Mouse (Mus musculus): ENCODE measurements at regions not wholly inside any gene's neighbourhood (a gene's known extent, or its start where the extent isn't known, plus 50 kb on each side); places are given as distances from the start of the nearest gene placed in this dataset.
"Not testable (repeated sequence)": the region's sequence is repeated elsewhere in the genome, so short reads cannot be mapped to it uniquely, and the experiment has no call there.

DNA sequence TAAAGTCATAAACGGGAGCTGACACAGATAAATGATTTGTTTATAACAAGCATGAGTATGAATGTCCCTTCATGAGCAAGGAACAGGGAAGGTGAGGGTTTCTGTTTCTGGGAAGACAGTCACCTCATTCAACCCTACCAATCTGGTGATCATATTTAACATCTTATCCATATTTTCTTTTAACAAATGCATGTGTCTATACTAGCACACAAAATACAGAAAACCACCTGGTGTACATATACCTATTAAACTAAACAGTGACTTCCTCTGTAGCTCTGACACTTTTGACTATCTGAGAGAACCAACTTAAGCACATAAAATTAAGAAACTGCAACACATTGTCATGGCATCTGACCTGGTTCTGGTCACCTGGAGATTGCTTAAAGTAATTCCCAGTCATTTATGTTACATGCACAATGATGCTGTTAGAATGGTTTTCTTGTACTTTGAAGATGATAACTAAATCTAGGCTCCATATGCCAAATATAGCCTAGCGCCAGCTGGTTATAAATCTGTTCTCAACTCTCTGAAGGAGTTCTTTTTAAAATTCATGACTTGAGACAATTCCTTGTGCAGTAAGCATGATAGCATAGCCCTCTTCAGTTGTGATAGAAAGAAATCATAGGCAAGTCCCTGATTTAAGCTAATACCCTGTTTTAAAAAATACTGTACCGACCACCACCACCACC lies 1163.6 kb upstream of the Tyrp1 start:
- Histone ChIP-seq H3K27ac (no peak overlapping the region), H3K4me1 (no peaks in the 10 kb centered on the region), H3K4me2 (no peak overlapping the region), H3K27me3 (no peaks in the 10 kb centered on the region), H3K4me3 (no peak overlapping the region), H3K9ac (no peak overlapping the region), H3K36me3 (ENCODE audit: poor library complexity, severe bottlenecking) (no peaks in the 10 kb centered on the region), H3K9me3 (replicated peaks) (no peaks in the 10 kb centered on the region)
- ATAC-seq, result peak; percentile 70; the same call in 1 of the 2 replicates
- WGBS, result 79% methylated on average over 3 of the region's 3 CpGs

DNA sequence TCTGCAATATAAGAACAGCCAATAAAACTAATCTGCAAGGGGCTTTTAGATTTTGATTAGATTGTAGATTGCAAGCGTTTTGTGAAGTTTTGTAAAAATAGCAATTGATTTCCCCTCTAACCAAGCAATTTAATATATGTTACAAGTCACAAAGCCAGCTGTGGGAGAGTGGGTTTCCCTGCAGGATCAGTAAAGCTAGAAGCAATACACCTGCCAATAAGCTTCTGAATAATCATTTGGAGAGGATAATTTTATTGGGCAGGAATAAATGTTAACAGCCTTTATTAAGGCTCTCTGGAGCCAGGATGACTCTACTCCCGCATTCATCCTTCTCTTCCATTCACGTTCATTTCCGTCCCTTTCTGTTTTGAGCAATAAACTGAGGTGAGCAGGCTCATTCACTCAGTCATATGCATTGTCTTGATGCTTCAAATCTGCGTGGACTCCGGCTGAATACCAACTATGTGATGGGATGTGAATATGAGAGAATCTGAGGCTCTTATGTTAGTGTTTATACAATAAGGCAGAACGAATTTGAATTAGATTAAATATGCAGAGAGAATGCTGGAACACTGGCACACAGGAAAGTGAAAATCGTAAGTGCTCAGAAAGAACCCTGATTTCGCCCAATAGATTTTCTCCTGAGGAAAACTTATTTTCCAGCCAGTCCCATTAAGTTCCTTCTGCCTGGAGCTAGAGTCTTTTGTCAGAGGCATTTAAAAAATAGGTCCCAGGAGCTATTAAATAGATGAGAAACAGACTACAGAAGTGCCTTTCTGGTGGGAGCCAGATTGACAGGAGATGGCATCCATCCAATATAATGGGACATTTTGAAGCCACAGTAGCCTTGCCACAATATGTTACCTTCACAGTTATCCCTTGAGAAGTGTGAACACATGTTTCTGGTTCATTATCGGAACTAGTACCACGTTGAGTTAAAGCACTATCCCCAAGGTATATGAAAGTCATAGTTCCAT lies 1138.8 kb upstream of the Tyrp1 start:
- no peak for ATAC-seq
- no peaks in the 10 kb centered on the region for H3K27me3 ChIP-seq

DNA sequence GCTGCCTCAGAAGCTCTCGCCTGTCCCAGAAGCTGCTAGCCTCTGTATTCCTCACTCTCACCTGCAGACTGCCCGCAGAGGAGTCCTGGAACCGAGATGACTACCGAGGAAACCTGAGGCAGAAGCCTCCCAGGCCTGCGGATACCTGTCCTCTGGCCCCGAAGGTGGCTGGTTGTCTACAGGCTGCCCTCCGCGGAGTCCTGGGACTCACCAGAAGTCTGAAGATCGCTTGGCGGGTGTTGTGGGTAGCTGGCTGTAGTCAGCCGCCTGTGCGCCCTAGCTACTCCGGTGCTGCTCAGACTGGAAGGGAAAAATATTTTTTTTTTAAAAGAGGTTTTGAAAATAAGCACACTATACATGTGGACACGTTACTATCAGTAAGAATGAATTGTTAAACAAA lies 1113.0 kb upstream of the Tyrp1 start:
- not testable (repeated sequence) for H3K9me3 ChIP-seq (replicated peaks); ATAC-seq; H3K4me2 ChIP-seq; H3K4me3 ChIP-seq; H3K27me3 ChIP-seq; H3K9ac ChIP-seq; H3K36me3 ChIP-seq (ENCODE audit: poor library complexity, severe bottlenecking); H3K27ac ChIP-seq; H3K4me1 ChIP-seq
- 90% methylated on average over 14 of the region's 14 CpGs for WGBS

More for the DNA sequence above, 1138.8 kb upstream of the Tyrp1 start:
- Histone ChIP-seq H3K36me3 (ENCODE audit: poor library complexity, severe bottlenecking) (no peaks in the 10 kb centered on the region), H3K4me1 (no peaks in the 10 kb centered on the region), H3K9ac (no peak overlapping the region), H3K9me3 (replicated peaks) (no peaks in the 10 kb centered on the region), H3K4me2 (no peak overlapping the region), H3K4me3 (no peak overlapping the region), H3K27ac (0 out of 2 replicates have a peak overlapping the region, but pooled peaks have one; percentile 51)
- 67% methylated on average over 11 of the region's 11 CpGs for WGBS

DNA sequence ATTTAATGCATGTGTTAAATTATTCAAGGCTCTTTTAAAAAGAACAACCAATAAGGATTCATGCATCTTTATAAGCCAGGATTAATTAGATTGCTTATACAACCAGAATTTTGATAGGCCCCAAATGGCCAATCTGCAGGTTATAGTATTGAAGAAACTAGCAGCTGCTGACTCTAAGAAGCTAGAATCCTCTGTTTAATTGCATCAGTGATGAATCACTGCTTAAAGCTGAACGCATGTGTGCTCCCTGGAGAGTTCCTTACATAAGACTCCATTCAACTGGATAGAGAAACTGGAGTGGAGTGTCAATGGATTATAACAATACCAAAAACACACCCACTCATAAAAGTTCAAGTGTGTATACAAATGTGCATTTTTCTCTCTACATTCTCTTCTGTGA lies 1109.8 kb upstream of the Tyrp1 start:
- no peak for ATAC-seq
- Histone ChIP-seq H3K4me2 (no peak overlapping the region), H3K27me3 (no peaks in the 10 kb centered on the region), H3K9ac (no peak overlapping the region), H3K27ac (no peak overlapping the region), H3K4me3 (no peak overlapping the region), H3K9me3 (replicated peaks) (no peaks in the 10 kb centered on the region), H3K36me3 (ENCODE audit: poor library complexity, severe bottlenecking) (no peaks in the 10 kb centered on the region), H3K4me1 (no peaks in the 10 kb centered on the region)
- 61% methylated on average over 1 of the region's 1 CpGs for WGBS

DNA sequence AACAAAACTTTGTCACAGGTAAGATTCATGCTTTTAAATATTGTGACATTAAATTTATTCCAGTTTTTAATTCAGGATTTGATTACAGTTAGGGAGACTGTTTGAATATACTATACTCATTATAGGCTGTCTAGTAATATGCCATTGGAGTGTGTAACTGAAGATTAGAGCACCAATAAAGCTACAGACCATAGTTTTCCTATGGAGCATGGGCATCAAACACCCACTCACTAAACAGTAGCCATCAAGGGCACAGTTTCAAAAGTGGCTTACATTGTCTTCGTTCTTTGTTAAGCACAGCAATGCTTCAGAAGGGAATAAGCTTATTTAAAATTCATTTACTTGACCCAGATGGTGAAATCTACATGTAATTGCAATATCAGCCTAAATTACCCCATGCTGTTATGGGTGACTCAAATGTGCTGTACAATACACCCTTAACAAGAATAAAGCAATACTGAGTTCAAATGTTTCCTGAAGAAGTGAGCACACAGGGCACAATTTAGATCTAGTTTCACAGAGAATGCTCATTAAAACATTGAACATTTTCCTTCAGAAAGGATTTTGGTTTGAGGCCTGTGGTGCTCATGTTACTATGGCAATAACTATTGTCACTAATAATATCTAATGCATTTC lies 1092.9 kb upstream of the Tyrp1 start:
- H3K9ac ChIP-seq, result no peak overlapping the region
- ATAC-seq, result peak; percentile 57; the same call in 1 of the 2 replicates
- 0 out of 2 replicates have a peak, but pooled peaks cover 4% of the 10 kb centered on the region for H3K9me3 ChIP-seq (replicated peaks)
- no peaks in the 10 kb centered on the region for H3K36me3 ChIP-seq (ENCODE audit: poor library complexity, severe bottlenecking)
- H3K27ac ChIP-seq, result no peak overlapping the region
- H3K4me1 ChIP-seq, result no peaks in the 10 kb centered on the region
- H3K4me2 ChIP-seq, result no peak overlapping the region
- H3K27me3 ChIP-seq, result no peaks in the 10 kb centered on the region
- no peak overlapping the region for H3K4me3 ChIP-seq
- WGBS, result 46% methylated on average over 1 of the region's 1 CpGs

All from forebrain, embryonic 13.5 days (tissue).